Mouse (Mus musculus) thymus, adult 2 months (tissue): ENCODE data around the gene Man1c1.

ENCODE experiments used
- CTCF ChIP-seq: fragments of 200-500 bp; IDR thresholded peaks from 2 replicates; pipeline ENCODE4 v1.5.1; 2012; ENCODE audit warnings: mild to moderate bottlenecking, control low read depth, low read length, moderate library complexity, borderline replicate concordance; ENCODE audit not compliant: control insufficient read depth, poor library complexity, insufficient read depth; ENCODE audit errors: extremely low read depth
- POLR2A ChIP-seq: fragments of 200-500 bp; IDR thresholded peaks from 2 replicates; pipeline ENCODE4 v1.6.1; 2012; ENCODE audit warnings: mild to moderate bottlenecking, low read length, control low read depth, moderate library complexity; ENCODE audit not compliant: control insufficient read depth, poor library complexity, insufficient read depth; ENCODE audit errors: extremely low read depth

DNA sequence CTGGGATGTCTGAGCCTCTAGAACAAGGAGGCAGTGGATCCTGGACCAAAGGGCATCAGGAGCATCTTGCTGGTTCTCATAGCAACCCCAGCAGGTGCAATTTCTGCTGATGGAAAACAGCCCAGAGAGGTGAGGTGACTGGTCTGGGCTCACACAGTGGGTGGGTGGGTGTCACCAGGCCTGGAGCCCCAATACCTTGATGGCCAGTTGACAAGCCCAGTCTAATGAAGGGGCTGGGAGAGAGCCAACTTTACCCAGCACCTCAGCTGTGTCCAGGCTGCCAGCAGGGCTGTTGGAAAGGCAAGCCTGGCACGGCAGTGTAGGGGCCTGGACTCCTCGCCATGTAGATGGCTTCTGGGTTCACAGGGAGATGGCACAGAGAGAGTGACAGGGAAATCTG lies 142.1 kb downstream of the Man1c1 start:
- TF ChIP-seq CTCF, result no peak
- no peak for TF ChIP-seq POLR2A
